Mouse (Mus musculus) G1E (cell line): Measurements from ENCODE around the gene Slc7a1. TPM values are rescaled to one million over a fixed set of nuclear protein-coding genes. Genes with fewer than 3 reads are reported as not detected.

Experiments
- ATAC-seq: 2 replicates; pipeline ENCODE4 v1.8.0; 2016; ENCODE audit warnings: mild to moderate bottlenecking; ENCODE audit not compliant: insufficient number of reproducible peaks, poor library complexity, low FRiP score, severe bottlenecking; ENCODE audit errors: extremely low read depth
- DNase-seq: peaks from one replicate; pipeline ENCODE4 v3.0.0; 2012; ENCODE audit warnings: low spot score
- H3K27me3 ChIP-seq: 2 replicates; pipeline ENCODE4 v1.6.1; 2012; ENCODE audit warnings: mild to moderate bottlenecking, low read length, inconsistent platforms; ENCODE audit not compliant: insufficient read depth
- H3K36me3 ChIP-seq: replicated peaks from 2 replicates; pipeline ENCODE3; 2012; ENCODE audit warnings: mild to moderate bottlenecking, inconsistent platforms
- H3K4me1 ChIP-seq: 2 replicates; pipeline ENCODE4 v1.6.1; 2012; ENCODE audit warnings: low read depth, low read length, inconsistent platforms, mixed read lengths; ENCODE audit not compliant: insufficient read depth
- H3K4me3 ChIP-seq: 2 replicates; pipeline ENCODE4 v1.5.1; 2012; ENCODE audit warnings: low read depth, mild to moderate bottlenecking, inconsistent platforms, low read length, moderate library complexity, mixed read lengths
- H3K9me3 ChIP-seq: replicated peaks from 2 replicates; pipeline ENCODE4 v1.6.1; 2012; ENCODE audit warnings: inconsistent platforms
- CTCF ChIP-seq: IDR thresholded peaks from 2 replicates; pipeline ENCODE4 v1.5.1; 2012; ENCODE audit warnings: low read depth, low read length, inconsistent platforms, mixed read lengths
- GATA1 ChIP-seq: IDR thresholded peaks from 2 replicates; pipeline ENCODE4 v1.6.1; 2012; ENCODE audit warnings: borderline replicate concordance, low read length, inconsistent platforms, mixed read lengths
- GATA2 ChIP-seq: IDR thresholded peaks from 2 replicates; pipeline ENCODE4 v1.6.1; 2012; ENCODE audit warnings: low read depth, low read length, inconsistent platforms, borderline replicate concordance
- POLR2AphosphoS5 ChIP-seq: IDR thresholded peaks from 2 replicates; pipeline ENCODE4 v1.6.1; 2012; ENCODE audit warnings: low read depth, low read length, inconsistent platforms; ENCODE audit not compliant: insufficient replicate concordance
- TAL1 ChIP-seq: conservative IDR thresholded peaks from 2 replicates; pipeline ENCODE4 v1.6.1; 2012; ENCODE audit warnings: low read depth, low read length, inconsistent platforms, mixed read lengths
- polyA plus RNA-seq: library from polyadenylated mRNA; stranded (reverse); fragments of >175 nt; gene quantifications from 2 replicates; pipeline ENCODE4 v1.2.3, GENCODE M21; 2012
- total RNA-seq, 2 experiments: library from RNA; stranded (forward) in 1 of 2; stranded (reverse) in 1 of 2; fragments of 200-1000 nt in 1 of 2; fragments of >200 nt in 1 of 2; fragmentation: Nextera tagmentation in 1 of 2; gene quantifications; 2 replicates each; pipeline ENCODE4 v1.2.3; 2014 to 2017

The Slc7a1 gene
- total and polyA plus RNA-seq, 3 experiments = 20.2 to 86.4 (median 44.5) TPM

- Histone ChIP-seq H3K36me3 (peaks cover 93% of the 10 kb centered on the region), H3K4me1 (peaks cover 55% of the 10 kb centered on the region), H3K27me3 (no peaks in the 10 kb centered on the region), H3K4me3 (no peak overlapping the region), H3K9me3 (no peaks in the 10 kb centered on the region)
- TF ChIP-seq TAL1 (no peak), GATA1 (no peak), CTCF (no peak)
- DNase-seq = no peak
- ATAC-seq = no peak
These were observed 36.1 kb downstream of the Slc7a1 start for GRCm38 (mm10) chr5:148363441-148364113.

- TF ChIP-seq GATA1 (no peak), TAL1 (no peak), POLR2AphosphoS5 (no peak), GATA2 (no peak)
- Histone ChIP-seq H3K4me3 (no peak overlapping the region), H3K9me3 (no peaks in the 10 kb centered on the region), H3K27me3 (no peaks in the 10 kb centered on the region), H3K4me1 (peaks cover 51% of the 10 kb centered on the region), H3K36me3 (peaks cover 96% of the 10 kb centered on the region)
- ATAC-seq (no peak), DNase-seq (no peak)
These were observed 37.4 kb downstream of the Slc7a1 start for GRCm38 (mm10) chr5:148362296-148362695.

- no peaks in the 10 kb centered on the region for H3K27me3 ChIP-seq
- no peak overlapping the region for H3K4me3 ChIP-seq
- peaks cover 96% of the 10 kb centered on the region for H3K36me3 ChIP-seq
- peaks cover 44% of the 10 kb centered on the region for H3K4me1 ChIP-seq
- no peak for ATAC-seq
- DNase-seq = no peak
- TF ChIP-seq GATA2 (no peak), POLR2AphosphoS5 (no peak), GATA1 (no peak), CTCF (no peak), TAL1 (no peak)
- H3K9me3 ChIP-seq = no peaks in the 10 kb centered on the region
These were observed 38.0 kb downstream of the Slc7a1 start for GRCm38 (mm10) chr5:148361759-148362010.

GRCm38 (mm10) chr5:148360922-148361758 is 38.6 kb downstream of the Slc7a1 start:
- Histone ChIP-seq H3K9me3 (no peaks in the 10 kb centered on the region), H3K27me3 (no peaks in the 10 kb centered on the region), H3K4me1 (peaks cover 44% of the 10 kb centered on the region), H3K4me3 (no peak overlapping the region), H3K36me3 (peaks cover 96% of the 10 kb centered on the region)
- ATAC-seq (peak; percentile 86), DNase-seq (peak; percentile 47)
- TF ChIP-seq GATA1 (no peak), GATA2 (no peak), TAL1 (no peak), CTCF (no peak), POLR2AphosphoS5 (no peak)

- peaks cover 96% of the 10 kb centered on the region for H3K36me3 ChIP-seq
- peaks cover 36% of the 10 kb centered on the region for H3K4me1 ChIP-seq
- DNase-seq (no peak), ATAC-seq (no peak)
- TF ChIP-seq GATA1 (no peak), CTCF (no peak), GATA2 (no peak), POLR2AphosphoS5 (no peak), TAL1 (no peak)
- no peak overlapping the region for H3K4me3 ChIP-seq
- no peaks in the 10 kb centered on the region for H3K27me3 ChIP-seq
- H3K9me3 ChIP-seq = no peaks in the 10 kb centered on the region
These were observed 40.6 kb downstream of the Slc7a1 start for GRCm38 (mm10) chr5:148359131-148359530.

GRCm38 (mm10) chr5:148357168-148357567 is 42.5 kb downstream of the Slc7a1 start:
- Histone ChIP-seq H3K27me3 (no peaks in the 10 kb centered on the region), H3K36me3 (peaks cover 96% of the 10 kb centered on the region), H3K4me3 (no peak overlapping the region), H3K4me1 (peaks cover 19% of the 10 kb centered on the region), H3K9me3 (peaks cover under 1% of the 10 kb centered on the region; the same call in 1 of the 2 replicates)
- no peak for DNase-seq
- ATAC-seq = no peak
- TF ChIP-seq TAL1 = no peak
- no peak for TF ChIP-seq GATA1
- no peak for TF ChIP-seq GATA2
- TF ChIP-seq CTCF = no peak
- TF ChIP-seq POLR2AphosphoS5 = no peak

GRCm38 (mm10) chr5:148355822-148356221 is 43.9 kb downstream of the Slc7a1 start:
- peaks cover 5% of the 10 kb centered on the region for H3K4me1 ChIP-seq
- H3K36me3 ChIP-seq = peaks cover 96% of the 10 kb centered on the region
- TF ChIP-seq POLR2AphosphoS5 = no peak
- TF ChIP-seq GATA2 = no peak
- no peak for TF ChIP-seq TAL1
- TF ChIP-seq GATA1 = no peak
- TF ChIP-seq CTCF = no peak
- no peak overlapping the region for H3K4me3 ChIP-seq
- no peak for DNase-seq
- ATAC-seq = no peak
- H3K27me3 ChIP-seq = no peaks in the 10 kb centered on the region
- H3K9me3 ChIP-seq = peaks cover 4% of the 10 kb centered on the region
